Mouse (Mus musculus): Measurements from ENCODE around the gene Sim2. TPM values are rescaled to one million over a fixed set of nuclear protein-coding genes. Genes with fewer than 3 reads are reported as not detected.

Sim2 gene
- 1.4 and 2.2 TPM in 2 replicates for polyA plus RNA-seq (2015; fragmentation: Nextera tagmentation; extraction: Ambion mirVana)

DNA sequence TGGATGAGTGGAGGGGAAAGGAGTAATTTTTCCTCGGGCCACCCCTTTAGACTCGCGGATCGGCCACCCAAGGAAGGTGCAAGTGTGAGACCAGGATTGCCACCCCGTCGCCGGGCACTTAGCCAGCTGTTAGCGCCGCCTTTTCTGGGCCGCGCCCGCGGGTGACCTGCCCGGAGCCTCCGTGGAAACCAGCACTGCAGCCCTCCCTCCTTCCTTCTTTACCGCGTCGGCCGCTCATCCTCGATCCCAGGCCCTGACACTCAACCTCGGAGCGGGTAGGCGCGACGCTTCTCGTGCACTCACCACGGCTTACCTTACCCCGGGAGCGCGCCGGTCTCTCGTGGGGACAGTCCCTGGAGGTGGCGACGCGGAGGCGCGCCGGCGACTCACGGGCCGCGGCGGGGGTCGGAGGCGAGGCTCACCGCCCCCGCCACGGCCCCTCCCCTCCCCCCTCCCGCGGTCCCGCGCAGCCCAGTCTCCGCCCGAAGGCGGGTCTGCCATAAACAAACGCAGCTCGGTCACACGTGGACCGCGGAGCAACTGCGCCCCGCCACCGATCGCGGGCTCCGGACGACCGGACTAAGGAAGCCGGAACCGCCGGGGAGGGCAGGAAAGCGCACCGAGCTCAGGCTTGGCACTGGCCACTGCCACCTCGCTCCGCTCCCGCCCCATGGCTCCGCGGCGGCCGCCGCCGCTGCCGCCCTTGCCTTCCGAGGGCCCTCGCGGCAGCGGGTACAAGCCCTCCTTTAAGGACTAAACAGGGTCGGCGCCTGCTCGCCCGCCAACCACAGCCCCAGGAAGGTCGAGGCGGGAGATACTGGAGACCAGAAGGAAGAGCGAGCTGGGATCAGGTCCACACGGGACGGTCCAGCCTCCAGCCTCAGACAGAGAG lies at the start of gene Sim2:
TSS of gene Sim2 (plus strand) at position 221 of the 892 bp plus-strand sequence.
- under 1% methylated on average over 92 of the region's 96 CpGs for WGBS
- H3K27me3 ChIP-seq, result peaks cover 98% of the 10 kb centered on the region
- H3K9ac ChIP-seq, result peak within 1 kb of the TSS; percentile 59
- H3K4me1 ChIP-seq, result peaks cover 47% of the 10 kb centered on the region
- H3K27ac ChIP-seq, result no peak within 1 kb of the TSS
- H3K36me3 ChIP-seq, result no peaks in the 10 kb centered on the region
- H3K9me3 ChIP-seq, result no peaks in the 10 kb centered on the region
- peak within 1 kb of the TSS; percentile 47 for H3K4me3 ChIP-seq
- peak within 1 kb of the TSS; percentile 71 for H3K4me2 ChIP-seq (replicated peaks)
- no peak for ATAC-seq (ENCODE audit: low FRiP score, low read depth)

DNA sequence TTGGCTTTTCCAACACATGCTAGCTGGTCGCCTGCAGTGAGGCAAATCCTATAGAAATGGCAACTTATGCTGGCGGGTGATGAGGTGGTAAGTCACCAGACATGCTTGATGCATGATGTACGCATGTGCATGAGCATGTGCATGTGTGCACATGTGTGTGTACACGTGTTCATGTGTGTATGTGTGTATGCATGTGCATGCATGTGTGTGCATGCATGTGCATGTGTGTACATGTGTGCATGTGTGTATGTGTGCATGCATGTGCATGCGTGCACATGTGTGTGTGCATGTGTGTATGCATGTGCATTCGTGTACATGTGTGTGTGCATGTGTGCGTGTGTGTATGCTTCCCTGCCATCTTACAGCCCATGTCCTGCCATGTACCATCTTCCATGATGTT lies 47.5 kb upstream of the Sim2 start:
- peaks cover 33% of the 10 kb centered on the region for H3K4me1 ChIP-seq
- ATAC-seq (ENCODE audit: low FRiP score, low read depth), result no peak
- H3K9me3 ChIP-seq, result no peaks in the 10 kb centered on the region
- peaks cover 47% of the 10 kb centered on the region for H3K27me3 ChIP-seq
- no peaks in the 10 kb centered on the region for H3K36me3 ChIP-seq
- H3K27ac ChIP-seq, result no peak overlapping the region
- H3K9ac ChIP-seq, result no peak overlapping the region
- H3K4me3 ChIP-seq, result no peak overlapping the region
- no peak overlapping the region for H3K4me2 ChIP-seq (replicated peaks)
- WGBS, result 89% methylated on average over 7 of the region's 7 CpGs

DNA sequence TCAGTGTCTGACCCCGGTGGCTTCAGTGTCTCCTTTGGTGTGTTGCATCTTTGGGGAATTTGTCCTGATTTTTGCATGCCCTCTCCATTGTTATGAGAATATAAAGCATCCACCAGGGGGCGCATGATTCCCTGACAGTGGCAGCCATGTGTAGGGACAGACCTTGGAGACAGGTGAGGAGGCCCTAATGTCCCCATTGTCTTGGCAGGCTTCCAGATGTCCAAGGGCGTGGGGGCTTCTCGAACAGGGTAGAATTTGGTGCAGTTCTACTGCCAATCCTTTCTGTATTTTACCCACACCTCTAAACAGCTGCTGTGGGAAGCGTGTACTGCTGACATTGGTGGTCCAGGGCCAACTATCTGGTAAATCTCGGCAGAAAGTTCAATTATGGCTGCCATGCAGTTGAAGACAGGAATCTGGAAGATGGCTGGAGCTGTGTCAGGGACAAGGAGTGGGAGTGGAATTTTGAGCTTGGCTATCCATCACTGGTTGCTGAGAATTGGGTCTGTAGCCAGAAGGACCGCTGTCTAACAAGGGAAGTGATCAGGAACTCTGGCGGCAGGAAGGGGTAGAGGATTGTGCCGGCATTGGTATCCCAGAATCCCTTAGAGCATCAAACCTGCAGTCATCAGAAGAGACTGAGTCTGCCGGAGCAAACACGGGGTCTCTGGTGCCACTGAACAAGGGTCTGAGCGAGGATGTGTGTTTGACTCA lies 46.3 kb upstream of the Sim2 start:
- H3K36me3 ChIP-seq, result no peaks in the 10 kb centered on the region
- no peak overlapping the region for H3K27ac ChIP-seq
- WGBS, result 66% methylated on average over 12 of the region's 12 CpGs
- no peak overlapping the region for H3K9ac ChIP-seq
- ATAC-seq (ENCODE audit: low FRiP score, low read depth), result peak; percentile 33; the same call in 1 of the 2 replicates
- H3K4me1 ChIP-seq, result peaks cover 33% of the 10 kb centered on the region
- H3K27me3 ChIP-seq, result peaks cover 54% of the 10 kb centered on the region
- H3K9me3 ChIP-seq, result no peaks in the 10 kb centered on the region
- no peak overlapping the region for H3K4me3 ChIP-seq
- H3K4me2 ChIP-seq (replicated peaks), result no peak overlapping the region

DNA sequence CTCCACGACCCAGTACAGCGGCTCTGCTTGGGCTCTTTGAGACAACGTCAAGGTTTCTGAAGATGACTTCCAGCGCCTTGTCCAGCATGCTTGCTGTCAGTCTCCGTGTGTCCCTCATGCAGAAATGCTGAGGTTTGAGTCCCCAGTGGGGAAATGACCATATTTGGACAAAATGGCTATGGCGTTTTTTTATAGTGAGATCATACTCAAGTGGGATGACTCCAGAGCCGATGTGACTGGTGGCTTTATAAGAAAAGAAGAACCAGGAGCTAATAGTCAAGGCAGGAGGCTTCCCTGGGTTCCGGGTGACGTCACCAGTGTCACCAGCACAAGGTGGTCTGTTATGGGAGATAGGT lies 45.8 kb upstream of the Sim2 start:
- peaks cover 59% of the 10 kb centered on the region for H3K27me3 ChIP-seq

DNA sequence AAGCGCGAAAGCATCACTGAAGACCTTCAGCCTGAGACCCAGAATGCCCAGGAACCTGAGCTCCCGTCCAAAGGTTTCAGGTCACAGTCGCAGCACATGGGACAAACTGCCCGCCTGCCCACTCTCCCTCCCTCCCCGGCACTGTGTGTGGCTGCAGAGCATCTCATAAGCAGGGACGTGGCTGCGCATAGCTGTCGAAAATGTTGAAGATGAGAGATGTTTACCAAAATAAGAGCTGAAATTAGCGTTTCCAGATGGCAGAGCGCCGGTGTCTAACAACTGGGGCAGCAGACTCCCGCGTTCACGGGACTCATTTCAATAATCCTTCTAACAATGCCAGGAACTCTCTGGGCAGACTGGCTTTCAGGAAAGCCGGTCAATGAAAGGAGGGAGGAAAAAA lies 44.2 kb upstream of the Sim2 start:
- H3K4me3 ChIP-seq, result no peak overlapping the region
- WGBS, result 28% methylated on average over 16 of the region's 16 CpGs
- no peak overlapping the region for H3K27ac ChIP-seq
- no peak overlapping the region for H3K9ac ChIP-seq
- H3K9me3 ChIP-seq, result no peaks in the 10 kb centered on the region
- peak overlapping the region; percentile 31 for H3K4me2 ChIP-seq (replicated peaks)
- H3K36me3 ChIP-seq, result no peaks in the 10 kb centered on the region
- peaks cover 61% of the 10 kb centered on the region for H3K27me3 ChIP-seq
- ATAC-seq (ENCODE audit: low FRiP score, low read depth), result no peak
- peaks cover 22% of the 10 kb centered on the region for H3K4me1 ChIP-seq

More for the DNA sequence above, 45.8 kb upstream of the Sim2 start:
- Histone ChIP-seq H3K36me3 (no peaks in the 10 kb centered on the region), H3K9ac (no peak overlapping the region), H3K9me3 (no peaks in the 10 kb centered on the region), H3K4me1 (peaks cover 28% of the 10 kb centered on the region), H3K4me3 (no peak overlapping the region), H3K27ac (no peak overlapping the region), H3K4me2 (replicated peaks) (no peak overlapping the region)
- no peak for ATAC-seq (ENCODE audit: low FRiP score, low read depth)
- WGBS, result 86% methylated on average over 9 of the region's 9 CpGs

DNA sequence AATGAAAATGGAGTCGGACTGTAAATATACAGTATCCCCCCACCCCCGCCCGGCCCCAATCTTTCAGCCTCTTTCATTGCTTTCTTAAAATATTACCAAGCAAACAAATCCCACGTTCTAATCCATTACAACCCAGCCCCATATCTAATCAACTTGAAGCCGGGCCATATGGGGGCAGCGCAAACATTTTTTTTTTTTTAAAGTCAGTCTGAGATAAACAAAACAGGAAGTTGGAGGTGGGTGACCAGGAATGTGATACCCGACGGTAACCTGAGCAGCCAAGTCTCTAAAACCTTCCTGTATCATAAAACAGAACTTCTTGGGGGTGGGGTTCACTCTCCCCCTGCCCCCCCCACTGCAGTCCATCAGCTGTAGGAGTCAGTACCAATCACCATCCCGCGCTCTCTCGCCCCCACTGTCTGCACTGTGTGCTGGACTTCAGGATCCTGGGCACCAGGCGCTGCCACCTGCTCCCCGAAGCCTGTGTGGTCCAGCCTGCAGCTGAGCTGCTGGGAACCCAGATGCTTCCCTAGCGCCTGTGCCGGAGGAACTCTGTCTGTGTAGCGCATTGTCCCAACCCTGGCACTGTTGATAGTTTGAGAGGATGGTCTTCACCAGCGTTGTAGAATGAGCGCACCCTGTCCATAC lies 43.5 kb upstream of the Sim2 start:
- Histone ChIP-seq H3K9me3 (no peaks in the 10 kb centered on the region), H3K27me3 (peaks cover 62% of the 10 kb centered on the region), H3K27ac (no peak overlapping the region), H3K4me2 (replicated peaks) (peak overlapping the region; percentile 31), H3K4me3 (no peak overlapping the region), H3K4me1 (peaks cover 21% of the 10 kb centered on the region), H3K36me3 (no peaks in the 10 kb centered on the region), H3K9ac (no peak overlapping the region)
- WGBS, result 40% methylated on average over 18 of the region's 18 CpGs
- peak; percentile 65 for ATAC-seq (ENCODE audit: low FRiP score, low read depth)

DNA sequence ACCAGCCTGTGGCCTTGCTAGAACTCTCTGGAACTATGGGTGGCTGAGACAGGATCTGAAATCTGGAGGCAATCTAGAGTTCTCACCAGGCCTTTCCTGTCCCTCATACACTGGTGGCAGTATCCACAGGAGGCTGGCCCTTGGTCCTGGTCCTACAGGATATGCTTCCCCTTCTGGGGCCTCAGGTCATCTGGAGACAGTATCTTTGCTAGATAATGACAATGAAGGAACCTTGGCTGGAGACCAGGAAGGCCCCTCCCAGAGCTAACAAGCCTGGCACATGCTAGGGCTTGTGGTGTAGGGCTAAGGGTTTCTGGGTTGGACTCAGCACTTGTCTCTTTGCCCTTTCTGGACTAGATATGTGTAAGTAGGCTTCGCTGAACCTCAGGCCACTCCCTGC lies 40.9 kb upstream of the Sim2 start:
- H3K9ac ChIP-seq, result no peak overlapping the region
- H3K4me3 ChIP-seq, result no peak overlapping the region
- peaks cover 21% of the 10 kb centered on the region for H3K4me1 ChIP-seq
- 88% methylated on average over 1 of the region's 1 CpGs for WGBS
- H3K9me3 ChIP-seq, result no peaks in the 10 kb centered on the region
- H3K36me3 ChIP-seq, result no peaks in the 10 kb centered on the region
- H3K27me3 ChIP-seq, result peaks cover 53% of the 10 kb centered on the region
- ATAC-seq (ENCODE audit: low FRiP score, low read depth), result no peak
- H3K4me2 ChIP-seq (replicated peaks), result no peak overlapping the region
- H3K27ac ChIP-seq, result no peak overlapping the region

DNA sequence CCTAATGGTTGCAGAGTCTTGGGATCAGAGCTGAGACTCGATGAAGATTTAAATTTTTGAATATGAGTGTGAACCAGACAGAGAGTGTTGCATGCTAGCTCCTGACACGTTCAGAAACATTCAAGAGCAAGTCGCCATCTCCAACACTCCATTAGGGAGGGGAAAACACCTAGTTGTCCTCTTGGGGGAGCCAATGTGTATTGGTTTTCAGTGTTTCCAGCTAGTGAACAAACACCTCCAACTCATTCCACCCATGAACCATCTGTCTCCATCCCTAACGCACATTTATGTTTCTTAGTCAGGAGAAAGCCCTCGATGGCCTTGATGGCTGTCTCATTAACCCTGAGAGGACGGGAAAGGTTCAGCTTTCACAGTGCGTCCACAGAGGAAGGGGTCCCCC lies 39.7 kb upstream of the Sim2 start:
- WGBS, result 23% methylated on average over 7 of the region's 7 CpGs

DNA sequence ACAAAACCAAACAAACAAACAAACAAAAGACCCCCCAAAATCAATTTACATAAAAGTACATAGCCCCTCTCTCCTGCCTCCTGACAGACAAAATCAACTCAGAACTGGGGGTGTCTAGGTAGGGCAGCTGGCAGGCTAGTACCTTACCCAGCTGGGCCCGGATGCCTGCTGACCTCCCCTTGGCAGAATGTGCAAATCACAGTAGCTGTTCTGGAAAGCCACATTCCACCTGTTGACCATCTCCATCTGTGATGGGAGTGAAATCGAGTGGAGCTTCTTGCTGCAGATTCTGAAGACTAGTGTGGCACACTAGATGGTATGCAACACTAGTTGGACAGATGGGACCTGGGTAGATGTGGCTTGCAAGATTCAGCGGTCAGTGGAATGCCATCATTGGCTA lies 34.4 kb upstream of the Sim2 start:
- 91% methylated on average over 3 of the region's 3 CpGs for WGBS
- Histone ChIP-seq H3K36me3 (no peaks in the 10 kb centered on the region), H3K9me3 (no peaks in the 10 kb centered on the region), H3K27me3 (peaks cover 34% of the 10 kb centered on the region), H3K9ac (no peak overlapping the region), H3K4me2 (replicated peaks) (no peak overlapping the region), H3K4me3 (no peak overlapping the region), H3K4me1 (no peaks in the 10 kb centered on the region), H3K27ac (no peak overlapping the region)
- ATAC-seq (ENCODE audit: low FRiP score, low read depth), result no peak

More for the DNA sequence above, 39.7 kb upstream of the Sim2 start:
- peaks cover 41% of the 10 kb centered on the region for H3K27me3 ChIP-seq
- ATAC-seq (ENCODE audit: low FRiP score, low read depth), result no peak
- no peak overlapping the region for H3K27ac ChIP-seq
- no peak overlapping the region for H3K4me2 ChIP-seq (replicated peaks)
- no peak overlapping the region for H3K4me3 ChIP-seq
- peaks cover 21% of the 10 kb centered on the region for H3K4me1 ChIP-seq
- H3K9me3 ChIP-seq, result no peaks in the 10 kb centered on the region
- H3K36me3 ChIP-seq, result no peaks in the 10 kb centered on the region
- H3K9ac ChIP-seq, result no peak overlapping the region

DNA sequence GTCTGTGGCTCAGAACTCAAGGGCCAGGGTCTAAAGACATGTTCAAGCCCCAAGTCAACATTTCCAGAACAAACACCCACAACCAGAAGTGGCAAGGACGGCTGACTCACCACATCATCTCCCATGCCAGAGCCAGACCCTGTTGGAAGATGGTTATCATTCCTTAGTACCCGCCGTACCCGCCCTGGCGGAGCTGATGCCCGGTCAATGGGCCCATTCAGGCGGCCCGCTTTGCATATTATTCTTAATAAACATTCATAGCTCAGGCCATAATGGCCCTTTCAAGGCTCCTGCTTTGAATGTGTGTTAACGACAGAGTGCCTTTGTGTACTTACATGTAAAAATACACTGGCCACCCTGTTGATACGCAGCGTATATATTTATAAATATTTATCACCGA lies 29.6 kb upstream of the Sim2 start:
- no peaks in the 10 kb centered on the region for H3K36me3 ChIP-seq
- no peak for ATAC-seq (ENCODE audit: low FRiP score, low read depth)
- H3K9me3 ChIP-seq, result no peaks in the 10 kb centered on the region
- 79% methylated on average over 12 of the region's 12 CpGs for WGBS
- H3K4me1 ChIP-seq, result peaks cover 16% of the 10 kb centered on the region
- no peak overlapping the region for H3K4me3 ChIP-seq
- peaks cover 47% of the 10 kb centered on the region for H3K27me3 ChIP-seq
- H3K27ac ChIP-seq, result no peak overlapping the region
- no peak overlapping the region for H3K9ac ChIP-seq
- H3K4me2 ChIP-seq (replicated peaks), result no peak overlapping the region

DNA sequence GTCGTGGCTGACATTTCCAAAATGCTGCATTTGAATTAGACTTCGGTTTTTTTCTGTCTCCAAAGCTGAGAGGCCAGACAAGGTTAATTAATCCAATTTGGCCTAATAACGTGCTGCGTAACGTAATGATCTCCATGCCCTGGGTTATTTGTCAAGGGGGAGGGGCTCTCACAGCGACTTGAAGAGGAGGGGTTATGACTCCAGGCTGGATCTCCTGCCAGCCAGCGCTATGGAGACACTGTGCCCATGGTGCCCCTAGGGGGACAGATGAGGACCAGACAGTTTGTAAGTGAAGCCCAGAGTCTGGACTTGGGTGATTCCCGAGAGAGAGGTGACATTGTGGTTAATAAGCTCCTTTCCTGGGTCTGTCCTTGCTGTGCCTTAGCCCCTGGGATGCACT lies 29.2 kb upstream of the Sim2 start:
- Histone ChIP-seq H3K36me3 (no peaks in the 10 kb centered on the region), H3K9ac (no peak overlapping the region), H3K9me3 (no peaks in the 10 kb centered on the region), H3K4me2 (replicated peaks) (no peak overlapping the region), H3K4me3 (no peak overlapping the region), H3K27ac (no peak overlapping the region), H3K27me3 (peaks cover 44% of the 10 kb centered on the region), H3K4me1 (peaks cover 17% of the 10 kb centered on the region)
- ATAC-seq (ENCODE audit: low FRiP score, low read depth), result no peak
- WGBS, result 25% methylated on average over 8 of the region's 8 CpGs

DNA sequence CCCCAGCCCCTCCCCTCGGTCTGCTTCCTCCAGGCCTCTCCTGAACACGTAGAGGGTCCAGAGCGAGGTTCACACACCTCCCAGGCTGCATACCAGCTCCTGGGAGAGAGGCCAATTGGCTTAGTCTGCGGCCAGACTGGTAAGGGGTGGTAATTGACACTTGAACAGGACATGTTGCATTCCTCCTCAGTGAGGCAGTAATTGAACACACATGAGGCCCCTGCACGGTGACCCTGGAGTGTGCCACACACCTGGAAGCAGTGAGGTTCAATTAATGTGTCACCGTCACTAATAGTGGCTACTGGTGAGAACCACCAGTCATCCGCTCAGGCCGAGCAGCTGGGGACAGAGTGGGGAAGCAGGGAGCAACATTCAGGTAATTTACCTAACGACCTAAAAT lies 24.9 kb upstream of the Sim2 start:
- Histone ChIP-seq H3K4me1 (peaks cover 17% of the 10 kb centered on the region), H3K27me3 (peaks cover 44% of the 10 kb centered on the region), H3K9me3 (peaks cover 10% of the 10 kb centered on the region; the same call in 1 of the 2 replicates), H3K27ac (no peak overlapping the region), H3K4me2 (replicated peaks) (no peak overlapping the region), H3K36me3 (no peaks in the 10 kb centered on the region), H3K9ac (no peak overlapping the region), H3K4me3 (no peak overlapping the region)
- ATAC-seq (ENCODE audit: low FRiP score, low read depth), result peak; percentile 71
- WGBS, result 8% methylated on average over 9 of the region's 9 CpGs
